Mouse (Mus musculus): Measurements from ENCODE around the gene Rhbdd1. TPM values are rescaled to one million over a fixed set of nuclear protein-coding genes. Genes with fewer than 3 reads are reported as not detected.

The Rhbdd1 gene
- total and polyA plus RNA-seq, 2 experiments from 2014 or later, result 2.2 to 5.3 TPM

DNA sequence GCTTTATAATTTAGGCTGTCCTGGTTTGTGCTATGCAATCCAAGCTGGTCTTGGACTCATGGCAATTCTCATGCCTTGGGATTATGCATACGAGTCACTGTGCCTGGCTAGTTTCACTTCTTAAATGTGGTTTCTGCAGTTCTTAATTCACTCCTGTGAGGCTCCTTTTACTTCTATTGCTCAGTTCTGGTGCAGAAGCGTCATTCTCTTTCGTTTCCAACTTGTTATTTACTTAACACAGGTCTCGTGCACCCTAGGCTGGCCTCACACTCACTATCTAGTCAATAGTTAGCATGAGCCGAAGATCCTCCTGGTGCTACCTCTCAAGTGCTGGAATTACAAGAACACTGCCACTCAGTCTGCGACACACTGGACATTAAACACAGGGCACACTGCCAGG is 152.6 kb downstream of the Rhbdd1 start:
- 81% methylated on average over 6 of the region's 6 CpGs for WGBS
- H3K9ac ChIP-seq, result no peak overlapping the region

DNA sequence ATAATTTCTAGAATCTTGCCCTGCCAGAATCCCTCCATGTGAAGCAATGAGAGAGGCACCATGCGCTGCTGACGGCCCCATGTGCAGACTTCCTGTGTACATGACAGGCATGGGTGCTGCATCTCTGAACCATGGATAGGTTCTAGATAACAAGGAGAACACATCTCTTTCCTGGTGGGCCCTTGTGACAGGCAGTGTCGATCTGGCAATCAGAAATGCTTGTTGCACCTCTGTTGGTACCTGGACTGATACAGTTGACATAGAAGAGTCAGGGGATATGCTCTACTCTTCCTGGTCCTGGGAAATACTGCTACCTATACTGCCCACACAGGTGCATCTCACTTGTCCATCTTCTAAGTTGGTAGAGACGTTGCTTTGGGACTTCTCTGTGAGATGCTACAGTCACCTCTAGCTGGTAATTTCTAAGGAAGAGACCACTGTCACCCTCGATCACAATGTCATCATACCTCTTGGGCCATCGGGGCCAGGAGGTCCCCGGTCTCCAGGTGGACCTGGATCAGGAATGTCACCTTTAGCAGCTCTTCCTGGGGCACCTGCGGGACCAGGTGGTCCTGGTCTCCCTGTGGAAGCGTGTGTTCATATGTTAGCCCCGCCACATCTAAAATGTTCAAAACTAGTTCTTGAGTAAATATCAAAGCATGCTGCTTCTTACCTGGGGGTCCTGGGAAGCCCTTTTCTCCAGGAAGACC is 154.4 kb downstream of the Rhbdd1 start:
- Histone ChIP-seq H3K4me2 (ENCODE audit: low read depth) (no peak overlapping the region), H3K9me3 (ENCODE audit: low read length) (no peaks in the 10 kb centered on the region), H3K36me3 (ENCODE audit: insufficient read depth) (no peaks in the 10 kb centered on the region), H3K4me1 (ENCODE audit: insufficient read depth) (no peaks in the 10 kb centered on the region), H3K4me3 (ENCODE audit: low read depth, low read length) (no peak overlapping the region), H3K27ac (ENCODE audit: low read depth, low read length) (no peak overlapping the region), H3K27me3 (ENCODE audit: insufficient read depth, low read length) (no peaks in the 10 kb centered on the region), H3K9ac (no peak overlapping the region)
- ATAC-seq (no peak), DNase-seq (no peak)
- 94% methylated on average over 10 of the region's 10 CpGs for WGBS
- TF ChIP-seq CTCF (IDR thresholded peaks at IDR 0.05; ENCODE audit: low read depth), result no peak

More for the DNA sequence above, 152.6 kb downstream of the Rhbdd1 start:
- H3K9me3 ChIP-seq (ENCODE audit: low read length), result no peaks in the 10 kb centered on the region
- H3K27ac ChIP-seq (ENCODE audit: low read depth, low read length), result no peak overlapping the region
- no peak for ATAC-seq
- no peak overlapping the region for H3K4me2 ChIP-seq (ENCODE audit: low read depth)
- H3K36me3 ChIP-seq (ENCODE audit: insufficient read depth), result no peaks in the 10 kb centered on the region
- no peaks in the 10 kb centered on the region for H3K27me3 ChIP-seq (ENCODE audit: insufficient read depth, low read length)
- no peak for TF ChIP-seq CTCF (IDR thresholded peaks at IDR 0.05; ENCODE audit: low read depth)
- no peaks in the 10 kb centered on the region for H3K4me1 ChIP-seq (ENCODE audit: insufficient read depth)
- H3K4me3 ChIP-seq (ENCODE audit: low read depth, low read length), result no peak overlapping the region
- DNase-seq, result no peak

DNA sequence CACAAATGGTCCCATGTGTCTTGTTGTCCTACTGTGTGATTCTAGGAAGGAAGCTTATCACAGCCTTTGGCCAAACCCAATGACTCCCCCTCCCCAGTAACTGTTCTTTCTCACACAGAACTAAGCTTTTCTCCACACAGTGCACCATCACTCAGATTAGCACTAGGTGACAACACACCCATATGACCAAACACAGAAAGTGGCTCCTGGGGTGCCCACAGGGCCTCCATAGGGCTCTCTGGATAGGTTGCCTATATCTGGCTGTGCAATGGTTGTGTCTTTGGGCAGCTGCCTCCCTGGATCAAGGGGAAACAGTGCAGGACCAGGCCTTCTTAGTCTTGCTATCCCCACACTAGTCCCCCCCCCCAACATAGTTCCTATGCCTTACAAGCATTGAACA is 157.2 kb downstream of the Rhbdd1 start:
- Histone ChIP-seq H3K4me3 (ENCODE audit: low read depth, low read length) (no peak overlapping the region), H3K9me3 (ENCODE audit: low read length) (no peaks in the 10 kb centered on the region), H3K27me3 (ENCODE audit: insufficient read depth, low read length) (no peaks in the 10 kb centered on the region), H3K36me3 (ENCODE audit: insufficient read depth) (no peaks in the 10 kb centered on the region), H3K9ac (no peak overlapping the region), H3K4me1 (ENCODE audit: insufficient read depth) (no peaks in the 10 kb centered on the region), H3K4me2 (ENCODE audit: low read depth) (no peak overlapping the region), H3K27ac (ENCODE audit: low read depth, low read length) (no peak overlapping the region)
- TF ChIP-seq CTCF (IDR thresholded peaks at IDR 0.05; ENCODE audit: low read depth), result no peak
- ATAC-seq (no peak), DNase-seq (no peak)

DNA sequence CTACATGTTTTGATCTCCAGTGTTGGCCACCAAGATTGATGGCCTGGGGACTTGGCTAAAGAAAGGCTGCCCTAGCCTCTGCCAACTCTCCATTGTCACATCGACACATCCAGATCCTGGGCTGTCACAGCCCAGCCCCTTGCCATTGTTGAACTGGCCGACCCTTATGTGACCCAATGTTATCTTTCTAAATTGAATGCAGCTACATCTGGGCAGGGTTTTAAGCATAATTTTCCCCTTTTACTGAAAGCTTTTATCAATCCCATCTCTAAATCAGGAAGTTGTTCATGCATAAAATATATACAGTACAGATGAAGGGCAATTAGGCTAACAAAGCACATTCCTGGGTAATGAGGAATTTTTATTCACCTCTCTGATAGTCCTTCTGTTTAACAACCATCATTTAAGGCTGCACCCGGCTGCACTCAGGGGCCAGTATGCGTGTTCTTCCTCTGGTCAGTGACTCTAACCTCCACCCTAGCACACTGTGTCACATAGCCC is 158.3 kb downstream of the Rhbdd1 start:
- no peak overlapping the region for H3K4me2 ChIP-seq (ENCODE audit: low read depth)
- no peak for TF ChIP-seq CTCF (IDR thresholded peaks at IDR 0.05; ENCODE audit: low read depth)
- no peaks in the 10 kb centered on the region for H3K27me3 ChIP-seq (ENCODE audit: insufficient read depth, low read length)
- no peaks in the 10 kb centered on the region for H3K4me1 ChIP-seq (ENCODE audit: insufficient read depth)
- H3K9me3 ChIP-seq (ENCODE audit: low read length), result no peaks in the 10 kb centered on the region
- WGBS, result 17% methylated on average over 4 of the region's 4 CpGs
- H3K4me3 ChIP-seq (ENCODE audit: low read depth, low read length), result no peak overlapping the region
- H3K27ac ChIP-seq (ENCODE audit: low read depth, low read length), result no peak overlapping the region
- DNase-seq, result no peak
- H3K36me3 ChIP-seq (ENCODE audit: insufficient read depth), result no peaks in the 10 kb centered on the region
- no peak for ATAC-seq
- H3K9ac ChIP-seq, result no peak overlapping the region

DNA sequence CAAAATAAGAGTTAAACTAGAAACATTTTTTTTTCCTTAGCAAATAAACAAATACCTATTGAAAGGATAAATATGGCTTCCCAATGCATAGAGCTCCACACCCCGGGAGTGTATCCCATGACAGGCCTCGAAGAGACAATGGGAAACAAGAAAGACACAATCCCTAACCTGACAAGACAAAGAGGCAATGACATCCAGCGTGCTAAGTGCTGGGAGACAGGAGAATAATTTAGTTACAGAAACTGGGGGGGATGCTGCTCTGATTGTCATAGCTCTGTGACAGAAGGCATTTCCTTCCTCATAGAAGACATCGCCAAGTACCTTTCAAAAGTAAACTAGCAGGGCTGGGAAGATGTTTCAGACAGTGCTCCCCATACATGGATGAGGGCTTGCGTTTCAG is 159.0 kb downstream of the Rhbdd1 start:
- Histone ChIP-seq H3K9ac (no peak overlapping the region), H3K4me2 (ENCODE audit: low read depth) (no peak overlapping the region), H3K4me3 (ENCODE audit: low read depth, low read length) (no peak overlapping the region), H3K4me1 (ENCODE audit: insufficient read depth) (no peaks in the 10 kb centered on the region), H3K27ac (ENCODE audit: low read depth, low read length) (0 out of 2 replicates have a peak overlapping the region, but pooled peaks have one; percentile 5), H3K9me3 (ENCODE audit: low read length) (no peaks in the 10 kb centered on the region), H3K36me3 (ENCODE audit: insufficient read depth) (no peaks in the 10 kb centered on the region), H3K27me3 (ENCODE audit: insufficient read depth, low read length) (no peaks in the 10 kb centered on the region)
- DNase-seq (no peak), ATAC-seq (peak; percentile 38; the same call in 1 of the 2 replicates)
- TF ChIP-seq CTCF (IDR thresholded peaks at IDR 0.05; ENCODE audit: low read depth), result no peak
- WGBS, result 58% methylated on average over 5 of the region's 5 CpGs

DNA sequence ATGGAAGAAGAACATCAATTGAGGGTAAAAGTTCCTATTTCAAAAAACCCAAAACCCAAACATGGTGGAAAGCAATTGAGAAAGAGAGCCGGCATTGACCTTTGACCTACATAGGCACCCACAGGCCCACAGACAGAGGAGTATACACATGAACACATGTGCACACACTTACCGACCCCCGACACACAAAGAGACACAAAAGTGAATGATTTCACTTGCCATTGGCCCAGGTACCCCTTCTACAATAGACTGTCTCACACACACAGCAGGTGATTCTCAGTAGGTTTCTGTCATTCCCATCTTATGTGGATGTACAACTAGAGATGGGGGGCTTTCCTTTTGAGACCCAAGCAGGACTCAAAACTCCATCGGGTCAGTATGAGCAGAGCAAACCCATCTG is 159.6 kb downstream of the Rhbdd1 start:
- no peak for TF ChIP-seq CTCF (IDR thresholded peaks at IDR 0.05; ENCODE audit: low read depth)
- no peak overlapping the region for H3K4me3 ChIP-seq (ENCODE audit: low read depth, low read length)
- H3K9ac ChIP-seq, result no peak overlapping the region
- H3K4me2 ChIP-seq (ENCODE audit: low read depth), result 0 out of 2 replicates have a peak overlapping the region, but pooled peaks have one; percentile 9
- ATAC-seq (0 out of 2 replicates have a peak, but pooled peaks have one; percentile 9), DNase-seq (no peak)
- H3K27ac ChIP-seq (ENCODE audit: low read depth, low read length), result 0 out of 2 replicates have a peak overlapping the region, but pooled peaks have one; percentile 5
- no peaks in the 10 kb centered on the region for H3K27me3 ChIP-seq (ENCODE audit: insufficient read depth, low read length)
- no peaks in the 10 kb centered on the region for H3K9me3 ChIP-seq (ENCODE audit: low read length)
- H3K36me3 ChIP-seq (ENCODE audit: insufficient read depth), result no peaks in the 10 kb centered on the region
- no peaks in the 10 kb centered on the region for H3K4me1 ChIP-seq (ENCODE audit: insufficient read depth)
- 69% methylated on average over 4 of the region's 4 CpGs for WGBS

DNA sequence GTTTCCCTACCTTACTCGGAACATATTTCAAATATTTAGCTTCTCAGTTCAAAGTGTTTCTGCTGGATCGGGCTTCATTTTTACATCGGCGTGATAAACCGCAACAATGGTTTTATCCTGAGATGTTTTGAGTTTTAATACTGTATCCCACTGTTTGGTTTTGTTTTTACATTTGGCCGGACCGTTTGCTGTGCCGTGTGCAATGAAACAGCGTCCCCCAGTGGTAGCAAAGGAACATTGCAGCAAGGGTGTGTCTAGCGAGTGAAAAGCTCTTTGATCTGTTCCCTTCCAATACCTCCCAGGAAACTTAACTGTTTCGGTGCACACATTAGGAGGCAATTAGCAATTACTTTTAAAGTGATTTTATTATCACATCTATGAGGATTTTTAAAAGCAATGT is 160.0 kb downstream of the Rhbdd1 start:
- Histone ChIP-seq H3K9me3 (ENCODE audit: low read length) (no peaks in the 10 kb centered on the region), H3K9ac (no peak overlapping the region), H3K4me3 (ENCODE audit: low read depth, low read length) (no peak overlapping the region), H3K27me3 (ENCODE audit: insufficient read depth, low read length) (no peaks in the 10 kb centered on the region), H3K4me1 (ENCODE audit: insufficient read depth) (no peaks in the 10 kb centered on the region), H3K4me2 (ENCODE audit: low read depth) (peak overlapping the region; percentile 11; the same call in 1 of the 2 replicates), H3K36me3 (ENCODE audit: insufficient read depth) (no peaks in the 10 kb centered on the region), H3K27ac (ENCODE audit: low read depth, low read length) (no peak overlapping the region)
- 22% methylated on average over 11 of the region's 11 CpGs for WGBS
- DNase-seq (peak; percentile 84), ATAC-seq (peak; percentile 80)
- peak; percentile 95 for TF ChIP-seq CTCF (IDR thresholded peaks at IDR 0.05; ENCODE audit: low read depth)

Data from forebrain, postnatal 0 days (tissue).